10 mouse cellular contexts compared by ENCODE assay signal in genomic region chr1:81516575-81517210, GRCm38 (mm10).
DNase-seq lines count a peak whose midpoint lies in the region; ATAC-seq and TF ChIP-seq lines count a peak whose summit lies in the region.
"Had no signal": no experiment of that assay in that cellular context is flagged by ENCODE, and none has a peak within 500 bp of the region (broad histone marks: within the 10 kb centered on the region; RNA-seq: fewer than 3 reads in every experiment).

No protein-coding gene starts in this region.

- no peaks in the 10 kb centered on the region for H3K36me3 ChIP-seq in ES-Bruce4 (ENCODE audit: control insufficient read depth, insufficient read depth, low read length, poor library complexity, severe bottlenecking)
- no peaks in the 10 kb centered on the region for H3K36me3 ChIP-seq in hindbrain, postnatal 0 days (ENCODE audit: insufficient read depth, low read length)
- no peaks in the 10 kb centered on the region for H3K36me3 ChIP-seq in midbrain, postnatal 0 days (ENCODE audit: insufficient read depth, low read length)
- H3K36me3 ChIP-seq: heart, embryonic 15.5 days had no signal

- no peaks in the 10 kb centered on the region for H3K4me1 ChIP-seq in ES-Bruce4 (ENCODE audit: control insufficient read depth, insufficient read depth, low read length)
- H3K4me1 ChIP-seq in hindbrain, postnatal 0 days (ENCODE audit: insufficient read depth, low read length), result no peaks in the 10 kb centered on the region
- H3K4me1 ChIP-seq in midbrain, postnatal 0 days (ENCODE audit: insufficient read depth, low read length), result no peaks in the 10 kb centered on the region
- H3K4me1 ChIP-seq: heart, embryonic 15.5 days; megakaryocyte, embryonic 14.5 days had no signal

- no peak for TF ChIP-seq POLR2A in ES-Bruce4 (IDR thresholded peaks at IDR 0.05; ENCODE audit: insufficient read depth, low read length)
- TF ChIP-seq POLR2A in brain, embryonic 14.5 days (IDR thresholded peaks at IDR 0.05; ENCODE audit: borderline replicate concordance, extremely low read depth, insufficient read depth, insufficient read length, poor library complexity, severe bottlenecking), result no peak

- H3K27ac ChIP-seq in ES-Bruce4 (ENCODE audit: insufficient read depth, low read length), result no peak overlapping the region
- H3K27ac ChIP-seq in hindbrain, postnatal 0 days, result no peak overlapping the region
- H3K27ac ChIP-seq in midbrain, postnatal 0 days (ENCODE audit: low read depth, low read length), result no peak overlapping the region
- H3K27ac ChIP-seq: heart, embryonic 15.5 days had no signal

- H3K9ac ChIP-seq in ES-Bruce4 (ENCODE audit: low read depth, poor library complexity, severe bottlenecking), result no peak overlapping the region
- no peak overlapping the region for H3K9ac ChIP-seq in hindbrain, postnatal 0 days (replicated peaks; ENCODE audit: low read length)
- no peak overlapping the region for H3K9ac ChIP-seq in midbrain, postnatal 0 days (replicated peaks; ENCODE audit: low read length, poor library complexity, severe bottlenecking)
- H3K9ac ChIP-seq: heart, embryonic 15.5 days had no signal

- H3K27me3 ChIP-seq in ES-Bruce4 (ENCODE audit: control insufficient read depth, insufficient read depth, low read length, poor library complexity, severe bottlenecking), result no peaks in the 10 kb centered on the region
- no peaks in the 10 kb centered on the region for H3K27me3 ChIP-seq in hindbrain, postnatal 0 days (ENCODE audit: insufficient read depth, low read length)
- H3K27me3 ChIP-seq in midbrain, postnatal 0 days (ENCODE audit: insufficient read depth, low read length), result no peaks in the 10 kb centered on the region
- H3K27me3 ChIP-seq: heart, embryonic 15.5 days; megakaryocyte, embryonic 14.5 days had no signal

- TF ChIP-seq CTCF in ES-Bruce4 (IDR thresholded peaks at IDR 0.05; ENCODE audit: low read depth, low read length), result peak; percentile 5
- peak; percentile 68; the same call in 1 of the 2 replicates for TF ChIP-seq CTCF in brain, embryonic 14.5 days (IDR thresholded peaks at IDR 0.05; ENCODE audit: borderline replicate concordance, extremely low read depth, insufficient read depth, insufficient read length)
- peak; percentile 76 for TF ChIP-seq CTCF in hindbrain, postnatal 0 days (IDR thresholded peaks at IDR 0.05; ENCODE audit: low read depth)
- TF ChIP-seq CTCF in midbrain, postnatal 0 days (IDR thresholded peaks at IDR 0.05), result peak; percentile 79

- peak; percentile 53; the same call in 1 of the 2 replicates for ATAC-seq in hindbrain, postnatal 0 days
- ATAC-seq in midbrain, postnatal 0 days (ENCODE audit: low FRiP score), result no peak
- ATAC-seq in monocyte, adult 5-6 weeks (replicated peaks; ENCODE audit: insufficient number of reproducible peaks, low FRiP score, low TSS enrichment, poor library complexity, severe bottlenecking), result no peak

- DNase-seq in kidney, adult 8-10 months, result peak; percentile 6 to 11
- DNase-seq in kidney, adult 18-20 months, result no peak
- DNase-seq in brain, embryonic 14.5 days (ENCODE audit: low read depth), result peak; percentile 72
- peak; percentile 81 for DNase-seq in hindbrain, postnatal 0 days (ENCODE audit: low spot score)
- peak; percentile 67 for DNase-seq in midbrain, postnatal 0 days (ENCODE audit: low spot score)
- DNase-seq in gastrocnemius, postnatal 25 days, result no peak

- H3K4me3 ChIP-seq in ES-Bruce4 (ENCODE audit: low read depth, low read length), result no peak overlapping the region
- H3K4me3 ChIP-seq in hindbrain, postnatal 0 days (ENCODE audit: low read length), result no peak overlapping the region
- H3K4me3 ChIP-seq in midbrain, postnatal 0 days (ENCODE audit: low read depth, low read length), result no peak overlapping the region
- H3K4me3 ChIP-seq: heart, embryonic 15.5 days; megakaryocyte, embryonic 14.5 days had no signal

- 59% methylated on average over 10 of the region's 10 CpGs for WGBS in hindbrain, postnatal 0 days
- 59% methylated on average over 10 of the region's 10 CpGs for WGBS in midbrain, postnatal 0 days

- H3K4me2 ChIP-seq in hindbrain, postnatal 0 days (ENCODE audit: low read depth, low read length), result no peak overlapping the region
- H3K4me2 ChIP-seq in midbrain, postnatal 0 days (ENCODE audit: low read depth, low read length, poor library complexity, severe bottlenecking), result no peak overlapping the region
- H3K4me2 ChIP-seq: heart, embryonic 15.5 days had no signal

- TF ChIP-seq EP300 in ES-Bruce4 (IDR thresholded peaks at IDR 0.05; ENCODE audit: insufficient read depth, low read depth, low read length), result no peak

- no peaks in the 10 kb centered on the region for H3K9me3 ChIP-seq in ES-Bruce4 (replicated peaks; ENCODE audit: control insufficient read depth, insufficient read depth, low read length, poor library complexity, severe bottlenecking)
- no peaks in the 10 kb centered on the region for H3K9me3 ChIP-seq in hindbrain, postnatal 0 days (ENCODE audit: low read length)
- no peaks in the 10 kb centered on the region for H3K9me3 ChIP-seq in midbrain, postnatal 0 days (ENCODE audit: low read length)
- H3K9me3 ChIP-seq: heart, embryonic 15.5 days had no signal

Comparison
In these comparisons a context has a peak if more than half of its experiments do, and no peak if none do; other contexts are left out.
1. DNase-seq: peak in kidney, adult 8-10 months (2 of 2), brain, embryonic 14.5 days (single experiment), hindbrain, postnatal 0 days (single experiment) and midbrain, postnatal 0 days (single experiment); none in kidney, adult 18-20 months (single experiment) and gastrocnemius, postnatal 25 days (single experiment).
2. CTCF ChIP-seq: peak in every context shown above with its lines; median percentile 79 in midbrain, postnatal 0 days; 76 in hindbrain, postnatal 0 days; 68 in brain, embryonic 14.5 days; 5 in ES-Bruce4.